Mouse (Mus musculus): ENCODE results near the gene Dad1.
A peak's percentile ranks its signal among the peaks of the same experiment; 100 is the strongest.

Dad1 gene

DNA sequence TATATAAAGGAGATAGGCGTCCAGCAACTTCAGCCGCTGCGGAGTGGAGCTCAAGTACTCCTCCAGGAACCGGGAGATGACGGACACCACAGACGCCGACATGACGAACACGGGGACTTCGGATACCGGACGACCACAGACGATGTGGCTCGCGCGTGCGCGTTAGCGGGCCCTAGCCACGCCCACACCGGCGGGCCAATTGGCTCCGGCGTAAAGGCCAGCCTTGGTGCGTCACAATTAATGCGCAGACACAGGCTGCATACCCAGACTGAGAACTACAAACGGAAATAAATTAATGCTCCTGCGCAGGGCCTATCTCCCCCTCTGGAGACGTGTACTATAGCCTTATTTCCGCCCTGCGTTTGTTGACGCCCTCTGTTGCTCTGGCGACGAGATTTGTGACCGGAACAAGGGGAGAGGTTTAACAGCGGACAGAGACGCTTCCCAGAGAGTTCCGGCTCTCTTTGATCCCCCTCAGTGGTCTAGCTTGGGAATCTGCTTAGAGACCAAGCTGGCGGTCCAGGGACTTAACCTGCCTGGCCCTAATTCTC is at the start of gene Dad1, which contains the start of gene Abhd4:
TSS of gene Dad1 (minus strand) at position 364 of the 551 bp plus-strand sequence.
TSS of gene Abhd4 (plus strand) at position 448 of the 551 bp plus-strand sequence.
- DNase-seq (ENCODE audit: low spot score in 2 of 2) = peak; percentile 97 to 99

DNA sequence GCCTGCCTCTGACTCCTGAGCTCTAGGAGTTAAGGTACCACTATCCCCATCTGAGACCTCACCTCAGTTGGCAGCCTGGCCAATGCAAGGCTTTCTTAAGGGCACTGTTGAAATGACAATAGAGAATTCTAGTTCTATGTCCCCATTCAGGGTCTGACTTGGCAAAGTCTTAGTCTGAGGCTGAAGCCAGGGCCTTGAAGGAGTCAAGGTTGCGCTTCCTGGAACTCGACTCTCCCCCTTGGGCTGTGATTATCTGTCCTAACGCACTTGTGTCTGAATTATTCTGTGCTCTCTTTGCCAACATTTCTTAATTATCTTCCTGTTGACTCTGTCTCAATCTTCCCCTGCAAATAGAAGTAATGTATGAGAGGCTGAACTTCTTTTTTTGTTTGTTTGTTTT is 46.8 kb upstream of the Dad1 start:
- DNase-seq (ENCODE audit: low spot score in 2 of 2) = no peak

DNA sequence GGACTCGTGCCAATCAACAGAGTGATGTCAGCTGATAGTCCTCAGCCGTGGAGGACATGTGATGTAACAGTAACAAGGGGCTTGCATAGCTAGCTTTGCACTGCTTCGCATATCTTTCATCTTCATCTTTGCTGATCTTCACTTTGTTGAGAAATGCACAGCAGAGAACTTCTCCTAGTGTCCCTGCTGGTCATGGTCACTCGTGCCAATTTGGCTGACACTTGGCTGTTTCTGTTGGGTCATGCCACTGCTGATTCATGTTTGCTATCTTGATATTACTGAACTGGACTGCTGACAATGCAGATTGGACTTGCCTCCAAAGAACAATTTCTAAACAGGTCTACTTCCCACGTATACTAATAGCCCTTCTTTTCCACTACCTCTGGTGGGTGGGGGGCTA is 46.2 kb upstream of the Dad1 start:
- DNase-seq (ENCODE audit: low spot score in 2 of 2) = no peak

DNA sequence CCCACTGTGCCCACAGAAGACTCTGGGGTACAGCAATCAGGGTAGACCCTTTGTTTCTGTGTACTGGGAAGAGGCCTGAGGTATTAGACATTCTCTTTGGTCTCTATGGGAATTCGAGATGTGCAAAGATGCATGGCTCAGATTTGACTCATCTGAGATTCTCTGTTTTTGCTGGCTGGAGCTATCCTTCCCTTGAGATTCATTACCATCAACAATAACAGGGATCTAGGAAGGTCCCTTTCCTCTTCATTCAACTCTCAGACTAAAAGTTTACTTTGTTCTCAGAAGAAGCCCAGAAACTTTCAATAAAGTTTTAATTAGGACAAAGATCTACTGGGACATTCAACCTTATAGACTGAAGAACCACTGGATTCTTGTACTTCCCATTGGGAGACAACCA is 30.9 kb upstream of the Dad1 start, which contains the start of gene Olfr49:
TSS of gene Olfr49 (minus strand) at position 101 of the 400 bp plus-strand sequence.
- DNase-seq (ENCODE audit: low spot score in 2 of 2) = no peak

DNA sequence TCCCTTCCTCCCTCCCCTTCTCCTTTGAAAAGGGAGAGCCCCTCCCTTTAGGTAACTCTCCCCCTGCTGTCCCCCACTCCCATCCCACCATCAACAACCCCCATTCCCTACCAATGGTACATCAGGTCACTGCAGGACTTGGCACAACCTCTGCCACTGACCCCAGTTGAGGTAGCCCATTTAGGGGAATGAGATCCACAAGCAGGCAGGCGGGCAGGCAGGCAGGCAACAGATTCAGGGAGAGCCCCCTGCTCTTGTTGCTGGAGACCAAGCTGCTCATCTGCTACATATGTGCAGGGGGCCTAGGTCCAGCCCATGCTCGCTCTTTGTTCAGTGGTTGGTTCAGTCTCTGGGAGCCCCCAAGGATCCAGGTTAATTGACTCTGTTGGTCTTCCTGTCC is 22.5 kb upstream of the Dad1 start:
- no peak for DNase-seq (ENCODE audit: low spot score in 2 of 2)

DNA sequence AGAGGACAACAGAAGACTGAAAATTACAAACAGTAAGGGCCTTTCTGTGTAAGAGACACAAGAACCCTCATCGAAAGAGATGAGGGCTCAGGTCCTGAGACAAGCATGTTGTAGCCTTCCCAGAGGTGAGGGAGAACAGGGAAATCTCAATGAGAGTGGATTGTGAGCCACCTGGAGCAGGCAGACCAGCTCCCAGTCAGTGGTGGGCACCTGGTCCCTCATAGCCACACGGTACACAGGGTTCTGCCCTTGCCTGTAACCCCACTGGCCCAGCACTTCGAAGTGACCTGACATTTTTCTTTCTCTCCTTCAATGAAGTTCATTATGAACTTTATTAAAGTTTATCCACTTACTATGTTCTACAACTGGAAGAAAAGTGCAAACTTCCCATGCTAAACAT is 18.8 kb upstream of the Dad1 start:
- DNase-seq (ENCODE audit: low spot score in 2 of 2) = peak in 1 of 2 experiments; percentile 14

DNA sequence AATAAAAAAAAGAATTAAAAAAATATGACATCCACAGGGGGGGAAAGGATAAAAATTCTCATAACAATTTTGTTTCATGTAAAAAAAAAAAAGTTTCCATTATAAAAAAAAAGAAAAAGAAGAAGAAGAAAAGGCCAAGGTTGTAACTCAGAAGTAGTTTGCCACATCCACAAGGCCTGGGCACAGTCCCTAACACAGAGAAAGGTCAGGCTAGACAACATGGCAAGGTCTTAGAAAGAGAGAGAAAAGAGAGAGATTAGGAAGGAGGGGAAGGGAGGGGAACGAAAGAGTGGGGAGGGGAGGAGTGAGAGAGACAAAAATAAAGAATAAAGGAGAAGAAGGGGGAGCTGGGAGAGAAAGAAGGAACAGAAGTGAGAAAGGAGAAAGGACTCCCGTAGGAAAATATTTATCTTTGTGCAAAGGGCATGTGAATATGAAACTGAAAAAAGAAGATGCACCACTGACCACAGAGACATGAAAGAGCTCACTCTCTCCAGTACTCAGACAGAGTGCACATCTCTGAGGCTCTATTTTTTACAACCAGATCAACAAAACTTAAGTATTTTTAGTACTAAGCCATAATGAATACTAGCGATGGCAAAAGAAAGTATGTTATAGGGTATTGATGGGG is 18.2 kb upstream of the Dad1 start:
- DNase-seq (ENCODE audit: low spot score in 2 of 2) = no peak

DNA sequence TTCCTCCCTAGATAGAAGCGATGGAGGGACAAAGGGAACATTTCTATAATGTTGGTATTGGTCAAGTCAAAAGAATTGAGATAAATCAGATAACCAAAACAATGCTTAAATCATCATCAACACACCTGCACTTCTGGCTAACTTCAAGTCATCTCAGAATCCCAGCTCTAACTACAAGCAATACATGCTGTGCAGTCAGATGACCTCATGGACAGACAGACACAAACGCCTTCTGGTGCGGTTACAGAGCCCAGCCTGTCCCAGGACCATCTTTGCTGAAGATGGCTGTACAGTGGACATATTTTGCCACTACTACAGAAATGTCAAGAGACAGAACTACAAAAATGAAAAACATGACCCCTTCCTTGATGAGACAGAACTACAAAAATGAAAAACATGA is 16.5 kb upstream of the Dad1 start:
- peak; percentile 1 to 17 for DNase-seq (ENCODE audit: low spot score in 2 of 2)

DNA sequence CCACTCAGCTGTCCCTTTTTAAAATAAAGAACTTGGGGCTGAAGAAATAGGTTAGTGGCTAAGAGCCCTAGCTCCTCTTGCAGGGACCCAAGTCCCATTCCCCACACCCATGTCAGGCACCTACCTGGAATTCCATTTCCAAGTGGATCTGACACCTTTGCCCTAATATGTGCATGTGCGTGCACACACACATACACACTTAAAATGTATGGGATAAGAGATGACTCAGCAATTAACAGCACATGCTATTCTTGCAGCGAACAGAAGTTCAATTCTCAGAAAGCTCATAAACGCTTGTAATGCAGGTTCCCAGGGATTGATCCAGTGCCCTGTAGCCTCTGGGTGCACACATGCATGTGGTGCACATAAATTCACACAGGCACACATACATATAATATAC is 15.7 kb upstream of the Dad1 start:
- peak in 1 of 2 experiments; percentile 5 for DNase-seq (ENCODE audit: low spot score in 2 of 2)

DNA sequence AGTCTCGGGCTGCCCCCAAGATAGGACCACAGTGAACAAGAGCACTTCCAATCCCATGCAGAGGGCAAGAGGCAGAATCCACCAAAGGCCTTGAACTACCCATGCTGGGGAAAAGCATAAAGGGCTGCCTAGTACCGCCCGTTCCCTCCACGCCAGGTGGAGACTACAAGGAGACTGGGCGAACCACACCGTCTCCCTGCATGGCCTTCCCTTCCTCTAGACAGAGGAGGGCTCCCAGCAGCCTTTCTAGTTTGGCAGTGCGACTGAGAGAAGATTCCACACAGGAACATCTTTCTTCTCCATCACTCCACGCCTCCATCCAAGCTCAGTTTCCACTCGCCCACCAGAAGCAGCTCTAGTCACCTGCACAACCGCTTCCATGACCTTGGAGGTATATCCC is 14.1 kb upstream of the Dad1 start:
- DNase-seq (ENCODE audit: low spot score in 2 of 2) = no peak

DNA sequence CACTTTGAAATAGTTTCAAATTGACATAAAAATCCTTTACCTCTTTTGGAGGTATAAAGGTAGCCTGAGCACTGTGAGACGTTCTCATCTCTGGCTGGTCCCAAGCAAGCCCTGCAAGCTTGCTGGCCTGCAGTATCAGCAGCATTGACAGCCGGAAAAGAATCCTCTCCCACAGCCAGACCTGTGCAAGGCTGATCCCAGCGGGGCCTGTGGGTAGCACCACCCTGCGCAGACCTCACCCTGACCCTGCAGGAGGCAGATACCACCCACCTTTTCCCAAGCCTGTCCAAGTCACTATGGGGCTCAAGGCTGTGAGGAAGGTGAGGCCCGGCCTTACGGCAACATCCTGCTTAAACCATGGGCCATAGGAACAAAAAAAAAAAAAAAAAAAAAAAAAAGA is 12.0 kb upstream of the Dad1 start:
- DNase-seq (ENCODE audit: low spot score in 2 of 2) = peak in 1 of 2 experiments; percentile 51

DNA sequence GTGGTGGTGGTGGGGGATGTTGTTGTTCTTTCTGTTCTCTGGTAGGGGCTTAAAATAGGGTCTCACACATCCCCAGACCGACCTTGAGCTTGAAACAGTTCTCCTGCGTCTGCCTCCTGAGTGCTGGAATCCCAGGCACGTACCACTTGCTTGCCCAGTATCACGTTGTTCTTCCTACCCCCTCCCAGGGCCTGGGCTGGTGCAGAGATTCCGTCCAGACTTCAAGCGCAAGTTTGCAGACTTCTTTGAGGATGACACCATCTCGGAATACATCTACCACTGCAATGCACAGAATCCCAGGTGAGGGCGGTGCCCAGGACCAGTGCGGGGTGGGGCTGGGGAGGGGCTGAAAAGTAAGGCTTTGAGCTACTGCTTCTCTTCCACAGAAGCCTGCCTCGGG is 11.2 kb upstream of the Dad1 start:
- peak in 1 of 2 experiments; percentile 52 for DNase-seq (ENCODE audit: low spot score in 2 of 2)

DNA sequence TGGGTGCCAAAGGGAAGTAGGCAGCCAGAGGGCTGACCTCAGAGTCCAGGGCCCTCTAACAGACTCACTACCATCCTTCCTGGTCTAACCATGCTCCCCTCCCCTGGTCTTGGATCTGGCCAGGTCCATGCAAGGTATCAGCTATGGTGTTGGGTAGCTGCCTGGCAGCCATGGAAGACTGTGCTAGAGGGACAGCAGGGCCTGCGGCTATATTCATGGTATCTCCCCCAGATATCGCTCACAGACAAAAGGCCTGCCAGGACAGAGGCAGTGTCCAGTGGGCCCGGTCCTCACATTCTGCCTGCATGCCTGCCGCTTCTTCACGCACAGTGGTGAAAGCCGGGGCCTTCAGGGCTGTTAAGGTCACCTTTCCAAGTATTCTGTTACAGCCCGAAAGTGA is 10.3 kb upstream of the Dad1 start:
- DNase-seq (ENCODE audit: low spot score in 2 of 2) = peak in 1 of 2 experiments; percentile 51

DNA sequence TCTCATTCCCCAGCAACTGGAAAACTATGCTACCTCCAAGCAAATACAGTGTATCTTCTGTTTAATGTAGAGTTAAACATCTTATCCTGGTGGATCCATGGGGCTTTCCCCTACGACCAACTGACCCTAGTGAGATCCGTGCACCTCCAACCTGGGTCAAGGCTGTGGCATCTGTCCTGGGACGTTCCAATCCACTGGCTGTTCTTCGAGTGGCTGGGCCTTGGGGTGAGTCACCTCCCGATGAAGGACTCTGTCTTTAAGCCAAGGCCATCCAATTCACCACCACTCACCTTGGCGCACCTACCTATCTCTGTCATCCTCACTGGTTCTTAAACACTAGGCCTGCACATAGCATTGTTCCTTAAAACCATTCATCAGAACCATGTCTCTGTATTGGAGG is 9.2 kb upstream of the Dad1 start:
- DNase-seq (ENCODE audit: low spot score in 2 of 2) = peak in 1 of 2 experiments; percentile 50

DNA sequence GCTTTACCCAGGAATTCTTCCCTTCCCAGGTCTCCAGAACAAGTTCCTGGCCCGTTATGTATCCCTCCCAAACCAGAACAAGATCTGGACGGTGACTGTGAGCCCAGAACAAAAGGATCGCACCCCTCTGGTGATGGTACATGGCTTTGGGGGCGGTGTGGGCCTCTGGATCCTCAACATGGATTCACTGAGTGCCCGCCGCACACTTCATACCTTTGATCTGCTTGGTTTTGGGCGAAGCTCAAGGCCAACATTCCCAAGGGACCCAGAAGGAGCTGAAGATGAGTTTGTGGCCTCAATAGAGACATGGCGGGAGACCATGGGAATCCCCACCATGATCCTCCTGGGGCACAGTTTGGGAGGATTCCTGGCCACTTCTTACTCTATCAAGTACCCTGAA is 8.7 kb upstream of the Dad1 start:
- DNase-seq (ENCODE audit: low spot score in 2 of 2) = peak in 1 of 2 experiments; percentile 41

DNA sequence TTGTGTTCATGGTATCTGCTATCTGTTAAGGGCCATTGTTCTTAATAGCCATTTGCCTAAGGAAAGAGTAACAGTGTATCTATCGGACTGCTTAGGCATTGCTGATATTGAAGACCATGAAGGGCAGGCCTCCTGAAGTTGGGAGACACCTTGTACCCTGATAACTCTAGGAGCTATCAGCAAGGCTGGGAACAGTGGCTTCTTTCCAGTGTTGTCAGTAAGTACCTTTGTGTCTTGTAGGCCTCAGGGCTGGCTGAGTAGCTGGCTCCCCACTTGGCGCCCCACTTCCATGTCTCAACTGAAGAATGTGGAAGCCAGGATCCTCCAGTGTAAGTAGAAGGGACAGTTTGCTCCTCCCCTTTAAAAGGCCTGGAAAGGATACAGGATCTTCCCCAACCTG is 7.5 kb upstream of the Dad1 start:
- DNase-seq (ENCODE audit: low spot score in 2 of 2) = peak in 1 of 2 experiments; percentile 49

DNA sequence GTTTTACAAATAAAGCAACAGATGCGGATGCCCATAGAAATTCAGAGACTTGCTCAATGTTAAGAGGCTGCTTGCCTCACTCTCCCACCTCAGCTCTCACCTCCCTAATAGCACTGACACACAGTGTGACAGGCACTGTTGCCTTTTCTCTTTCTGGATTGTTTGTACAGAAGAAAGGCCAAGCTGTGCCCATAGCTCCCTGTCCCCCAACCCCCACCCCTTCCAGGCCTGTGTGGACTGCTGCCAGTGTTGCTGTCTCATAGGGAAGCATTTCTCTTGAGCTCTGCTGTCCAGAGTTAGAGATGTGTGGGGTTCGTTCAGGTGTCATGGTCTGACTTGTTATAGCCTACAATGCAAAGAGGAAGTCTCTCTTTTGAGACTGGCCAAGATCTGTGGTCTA is 6.3 kb upstream of the Dad1 start:
- peak in 1 of 2 experiments; percentile 51 for DNase-seq (ENCODE audit: low spot score in 2 of 2)

DNA sequence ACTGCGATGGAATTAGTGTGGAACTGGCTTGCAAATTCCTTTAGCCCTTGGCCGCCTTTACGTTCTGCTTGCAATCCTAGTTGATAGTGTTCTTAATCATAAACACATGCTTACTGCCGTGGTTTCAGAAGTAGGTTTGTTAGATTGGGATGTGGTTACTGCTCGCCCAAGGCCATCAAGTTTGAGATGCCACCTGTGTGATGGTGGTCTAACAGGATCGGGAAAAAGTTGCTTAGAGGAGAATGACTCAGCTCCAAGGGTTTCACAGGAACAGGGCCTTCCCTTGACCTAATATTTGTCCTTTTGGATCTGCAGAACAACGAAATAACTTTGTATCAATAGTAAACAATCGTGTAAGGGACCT is 5.8 kb upstream of the Dad1 start:
- DNase-seq (ENCODE audit: low spot score in 2 of 2) = no peak

DNA sequence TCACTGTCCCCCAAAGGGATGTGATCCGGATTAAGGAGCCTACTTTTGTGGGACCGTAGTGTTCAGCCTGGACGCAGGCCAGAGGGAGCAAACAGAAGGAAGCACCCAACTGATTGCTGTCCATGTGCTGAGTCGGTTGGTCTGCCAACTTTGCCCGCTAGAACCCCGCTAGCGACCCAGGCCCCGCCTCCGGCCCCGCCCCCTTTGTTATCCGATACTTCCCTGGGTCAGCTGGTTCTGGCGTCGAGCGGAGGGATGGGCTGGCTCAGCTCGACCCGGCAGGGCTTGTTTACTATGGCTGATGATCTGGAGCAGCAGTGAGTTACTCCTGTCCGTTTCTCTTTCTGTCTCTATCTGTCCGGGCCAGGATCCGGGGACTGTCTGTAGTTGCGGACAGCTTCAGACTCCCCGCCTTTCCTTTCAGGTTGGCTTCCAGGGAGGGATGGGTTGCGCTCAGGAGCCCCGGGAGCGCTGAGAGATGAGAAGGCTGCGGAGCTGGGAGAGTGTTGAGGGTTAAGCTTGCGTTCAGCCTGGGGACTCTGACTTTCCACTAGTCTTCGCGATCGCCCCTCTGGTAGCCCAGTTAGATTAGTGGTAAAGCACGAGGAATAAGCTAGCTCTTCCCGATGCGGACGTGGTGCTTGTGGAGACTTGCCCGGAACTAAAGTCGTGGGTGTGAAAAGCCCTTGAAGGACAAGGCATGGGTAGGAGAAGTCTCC is 5.3 kb upstream of the Dad1 start:
- DNase-seq (ENCODE audit: low spot score in 2 of 2) = peak; percentile 92 to 96

DNA sequence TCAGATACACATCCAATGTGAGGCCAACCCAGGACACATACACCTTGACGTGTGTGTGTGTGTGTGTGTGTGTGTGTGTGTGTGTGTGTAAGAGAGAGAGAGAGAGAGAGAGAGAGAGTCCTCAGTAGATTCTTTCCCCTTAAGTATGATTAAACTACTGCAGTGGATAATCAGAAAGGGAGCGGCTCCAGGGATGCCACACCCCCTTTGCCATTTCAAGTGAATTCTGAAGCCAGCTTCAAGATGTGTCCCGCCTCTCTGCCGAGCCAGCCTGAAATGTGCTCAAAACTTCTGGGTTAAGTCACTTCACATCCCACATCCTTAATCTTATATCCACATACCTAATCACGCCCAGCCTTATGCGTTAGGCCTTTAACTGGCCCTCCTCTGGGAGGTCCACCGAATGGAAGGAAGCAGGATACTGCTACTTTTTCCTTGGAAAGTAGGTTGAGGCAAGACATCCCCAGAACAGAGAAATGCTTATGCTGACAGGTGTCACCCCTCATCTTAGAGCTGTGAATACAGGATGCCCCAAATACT is 4.3 kb upstream of the Dad1 start:
- DNase-seq (ENCODE audit: low spot score in 2 of 2) = peak in 1 of 2 experiments; percentile 39

DNA sequence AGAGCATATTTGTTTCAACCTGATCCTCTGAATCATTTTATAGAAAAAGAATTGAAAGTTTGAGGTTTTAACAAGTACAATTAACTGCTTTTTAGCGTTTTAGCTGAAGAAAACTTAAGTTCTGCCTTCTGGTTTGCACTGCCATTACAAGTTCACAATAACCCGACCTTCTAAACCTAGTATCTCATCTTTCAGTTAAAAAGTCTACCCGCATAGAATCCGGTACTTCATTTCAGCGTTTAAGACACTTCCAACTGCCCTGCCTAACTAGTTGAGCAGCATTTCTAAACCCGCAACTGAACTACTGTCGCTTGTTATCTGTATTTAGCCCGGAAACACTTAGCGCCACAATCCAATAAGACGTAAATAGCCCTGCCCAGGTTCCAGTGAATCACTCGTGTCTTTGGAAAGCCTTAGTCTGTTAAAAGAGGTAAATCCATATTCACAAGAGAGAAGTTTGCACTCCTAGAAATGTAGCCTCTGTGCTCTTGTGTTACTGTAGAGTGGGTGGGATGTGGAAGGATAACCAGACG is 832 bp upstream of the Dad1 start:
- no peak for DNase-seq (ENCODE audit: low spot score in 2 of 2)

DNA sequence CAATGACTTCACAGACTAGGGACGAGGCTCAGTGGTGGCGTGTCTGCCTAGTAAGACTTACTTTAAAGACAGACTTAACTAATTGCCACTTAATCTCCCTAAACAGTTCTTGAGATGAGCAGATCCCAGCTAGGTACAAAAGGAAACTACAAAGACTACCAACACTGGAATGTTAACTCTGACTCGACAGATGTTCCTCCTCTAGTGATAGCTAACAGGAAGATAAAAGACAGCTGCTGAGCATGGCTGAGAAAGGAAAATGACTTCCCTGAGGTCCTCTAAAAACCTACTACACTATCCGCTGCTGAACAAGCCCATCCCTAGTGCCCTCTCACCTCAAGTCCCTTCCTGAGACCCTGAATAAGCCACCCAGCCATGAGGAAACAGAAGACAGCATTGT is 3.8 kb downstream of the Dad1 start:
- no peak for DNase-seq (ENCODE audit: low spot score in 2 of 2)

DNA sequence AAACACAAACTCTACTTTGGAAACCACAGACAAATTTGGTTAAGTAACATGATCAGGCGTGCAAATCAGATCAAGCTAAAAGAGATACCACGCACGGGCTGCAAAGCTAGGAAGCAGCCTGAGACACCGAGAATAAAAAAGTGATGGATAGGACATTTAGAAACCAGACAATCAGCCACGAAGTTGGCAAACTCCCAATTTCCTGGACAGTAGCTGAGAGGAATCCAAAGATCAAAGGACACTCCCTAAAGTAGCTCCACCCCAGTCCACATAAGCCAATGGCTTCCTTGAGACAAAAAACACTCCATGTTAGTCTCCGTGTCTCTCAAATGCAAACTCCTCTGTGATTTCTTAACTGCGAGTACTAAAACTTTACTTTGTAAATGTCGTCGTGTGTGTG is 4.6 kb downstream of the Dad1 start:
- no peak for DNase-seq (ENCODE audit: low spot score in 2 of 2)

Data from urinary bladder, postnatal 4 days (tissue).